Mouse (Mus musculus): ENCODE measurements at regions not wholly inside any gene's neighbourhood (a gene's known extent, or its start where the extent isn't known, plus 50 kb on each side); places are given as distances from the start of the nearest gene placed in this dataset.

- no peak for TF ChIP-seq CTCF (IDR thresholded peaks at IDR 0.05; ENCODE audit: borderline replicate concordance, insufficient read depth, low read depth, low read length)
- no peak for TF ChIP-seq POLR2A (IDR thresholded peaks at IDR 0.05; ENCODE audit: borderline replicate concordance, insufficient read depth, low read length)
Measured at GRCm38 (mm10) chr13:113486368-113486955, 131.9 kb downstream of the Snx18 start.
